Comparison of ENCODE assay signal across 15 mouse cellular contexts in the genomic region with DNA sequence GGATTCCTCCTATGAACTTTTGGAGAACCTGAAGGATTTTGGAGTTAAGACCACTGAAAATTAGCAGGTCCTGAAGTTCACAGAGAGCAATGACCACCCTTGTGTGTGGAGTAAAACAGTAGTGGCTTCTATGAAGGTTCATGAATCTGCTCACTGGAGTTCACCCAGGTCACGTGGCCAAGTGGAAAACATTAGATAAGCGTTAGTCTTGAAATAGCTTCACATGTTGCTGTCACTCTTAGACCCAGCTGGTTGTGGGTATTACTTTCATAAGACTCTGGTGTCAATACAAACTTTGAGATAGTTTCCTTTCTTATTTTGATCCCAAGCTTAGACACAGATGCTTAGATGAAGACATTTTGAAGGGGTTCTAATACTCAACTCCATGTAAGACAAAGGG. TPM values are rescaled to one million over a fixed set of nuclear protein-coding genes. Genes with fewer than 3 reads are reported as not detected.
DNase-seq lines count a peak whose midpoint lies in the region; ATAC-seq and TF ChIP-seq lines count a peak whose summit lies in the region.
"Had no signal": no experiment of that assay in that cellular context is flagged by ENCODE, and none has a peak within 500 bp of the region (broad histone marks: within the 10 kb centered on the region; RNA-seq: fewer than 3 reads in every experiment).

No protein-coding gene starts in this region.

- no peaks in the 10 kb centered on the region for H3K9me3 ChIP-seq in heart, embryonic 15.5 days (replicated peaks)
- H3K9me3 ChIP-seq: hindbrain, embryonic 13.5 days; limb, embryonic 15.5 days had no signal

- H3K4me2 ChIP-seq in heart, embryonic 15.5 days, result no peak overlapping the region
- H3K4me2 ChIP-seq: hindbrain, embryonic 13.5 days; limb, embryonic 15.5 days had no signal

- H3K36me3 ChIP-seq in heart, embryonic 15.5 days, result no peaks in the 10 kb centered on the region
- H3K36me3 ChIP-seq: hindbrain, embryonic 13.5 days; limb, embryonic 15.5 days had no signal

- no peak for TF ChIP-seq CTCF in lung, adult 2 months (IDR thresholded peaks at IDR 0.05; ENCODE audit: insufficient read depth, low read length)

- H3K27me3 ChIP-seq in heart, embryonic 15.5 days, result no peaks in the 10 kb centered on the region
- H3K27me3 ChIP-seq: hindbrain, embryonic 13.5 days; limb, embryonic 15.5 days had no signal

- no peak overlapping the region for H3K9ac ChIP-seq in heart, embryonic 15.5 days
- H3K9ac ChIP-seq: hindbrain, embryonic 13.5 days; limb, embryonic 15.5 days had no signal

- no peak overlapping the region for H3K4me3 ChIP-seq in lung, adult 2 months (replicated peaks; ENCODE audit: extremely low read depth, low read depth, low read length)
- H3K4me3 ChIP-seq in heart, embryonic 15.5 days, result no peak overlapping the region
- H3K4me3 ChIP-seq: hindbrain, embryonic 13.5 days; limb, embryonic 15.5 days had no signal

- peaks cover 2% of the 10 kb centered on the region; the same call in 1 of the 2 replicates for H3K4me1 ChIP-seq in lung, adult 2 months (ENCODE audit: control insufficient read depth, insufficient read depth, low read length)
- H3K4me1 ChIP-seq in heart, embryonic 15.5 days (replicated peaks), result peaks cover 34% of the 10 kb centered on the region

- peak overlapping the region; percentile 57 for H3K27ac ChIP-seq in heart, embryonic 15.5 days
- H3K27ac ChIP-seq: hindbrain, embryonic 13.5 days; left cerebral cortex, adult 2 months; limb, embryonic 15.5 days had no signal

- 40% methylated on average over 2 of the region's 2 CpGs for WGBS in lung, adult 2 months
- 22% methylated on average over 2 of the region's 2 CpGs for WGBS in heart, embryonic 15.5 days

- ATAC-seq in heart, embryonic 15.5 days (replicated peaks; ENCODE audit: insufficient number of reproducible peaks, insufficient read depth, low FRiP score, low read depth), result no peak
- ATAC-seq: intestine, postnatal 0 days had no signal

- peak; percentile 2 for DNase-seq in lung, postnatal 10 days
- DNase-seq in lung, adult 2 months, result no peak
- peak; percentile 57 for DNase-seq in gastrocnemius, postnatal 10 days
- DNase-seq in spleen, postnatal 4 days (ENCODE audit: low spot score in 2 of 2), result no peak
- no peak for DNase-seq in cerebellum, adult 9-10 months
- DNase-seq in ovary, adult 18-20 months (ENCODE audit: low spot score), result no peak
- DNase-seq: cerebellum, adult 11 months; kidney, postnatal 36 days; lung, adult 18-20 months; right cerebral cortex, postnatal 4 days had no signal

- TF ChIP-seq POLR2A in lung, adult 2 months (IDR thresholded peaks at IDR 0.05; ENCODE audit: borderline replicate concordance, extremely low read depth, low read depth, low read length), result no peak

RNA-seq across cellular contexts. Expression of gene Flrt2, which starts 8.7 kb away (rescaled TPM):
- polyA plus RNA-seq in lung, adult 2 months (2012; rRNA removed), result 4.1 and 4.4 TPM in 2 replicates
- 10 to 100 TPM; 13.6 to 19.0 TPM for total RNA-seq in gastrocnemius, postnatal 10 days (2021)
- polyA plus RNA-seq in heart, embryonic 15.5 days (2015; fragmentation: Nextera tagmentation; extraction: Ambion mirVana), result 19.2 and 24.9 TPM in 2 replicates

Comparison
In these comparisons a context has a peak if more than half of its experiments do, and no peak if none do; other contexts are left out.
1. DNase-seq: peak in lung, postnatal 10 days (single experiment) and gastrocnemius, postnatal 10 days (single experiment); none in lung, adult 2 months (single experiment), spleen, postnatal 4 days (0 of 2), cerebellum, adult 9-10 months (single experiment) and ovary, adult 18-20 months (single experiment).